Mouse (Mus musculus): ENCODE measurements around the gene 1700028P14Rik.

- TF ChIP-seq CTCF (IDR thresholded peaks at IDR 0.05; ENCODE audit: control insufficient read depth, insufficient read depth, insufficient replicate concordance, low read depth, low read length) (no peak), POLR2A (IDR thresholded peaks at IDR 0.05; ENCODE audit: control insufficient read depth, low read depth, low read length) (no peak)
Measured at GRCm38 (mm10) chr19:23521831-23522230, 130.8 kb downstream of the 1700028P14Rik start.

Measured in testis, adult 2 months (tissue).